Mouse (Mus musculus) cortical plate, adult 2 months (tissue): Measurements from ENCODE around the gene Ska3.
"Not testable (repeated sequence)": the region's sequence is repeated elsewhere in the genome, so short reads cannot be mapped to it uniquely, and the experiment has no call there.

Experiments used
- CTCF ChIP-seq: fragments of 200-500 bp; IDR thresholded peaks from 2 replicates; pipeline ENCODE4 v1.5.1; 2011; ENCODE audit warnings: mild to moderate bottlenecking, control low read depth, low read length; ENCODE audit not compliant: insufficient read depth; ENCODE audit errors: extremely low read depth
- POLR2A ChIP-seq: fragments of 200-500 bp; IDR thresholded peaks from 2 replicates; pipeline ENCODE4 v1.6.1; 2011; ENCODE audit warnings: mild to moderate bottlenecking, low read length, control low read depth; ENCODE audit not compliant: insufficient read depth; ENCODE audit errors: extremely low read depth

DNA sequence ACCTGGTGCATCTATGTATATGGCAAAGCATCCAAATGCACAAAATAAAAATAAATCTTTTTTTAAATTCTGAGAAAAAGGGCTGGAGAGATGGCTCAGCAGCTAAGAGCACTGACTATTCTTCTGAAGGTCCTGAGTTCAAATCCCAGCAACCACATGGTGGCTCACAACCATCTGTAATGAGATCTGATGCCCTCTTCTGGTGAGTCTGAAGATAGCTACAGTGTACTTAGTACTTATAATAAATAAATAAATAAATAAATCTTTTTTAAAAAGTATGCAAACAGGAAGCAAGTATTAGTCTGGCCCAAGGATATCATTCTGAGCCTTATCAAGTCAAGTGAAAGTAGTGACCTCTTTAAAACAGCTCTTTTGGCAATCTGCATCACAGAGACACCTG, 30.1 kb upstream of the Ska3 start:
- not testable (repeated sequence) for TF ChIP-seq POLR2A, CTCF
